ENCODE assay signal across 8 mouse cellular contexts in genomic region chr15:94214440-94214839, GRCm38 (mm10).
A peak's percentile ranks its signal among the peaks of the same experiment; 100 is the strongest.
DNase-seq lines count a peak whose midpoint lies in the region; ATAC-seq and TF ChIP-seq lines count a peak whose summit lies in the region.
"Had no signal": no experiment of that assay in that cellular context is flagged by ENCODE, and none has a peak within 500 bp of the region (broad histone marks: within the 10 kb centered on the region; RNA-seq: fewer than 3 reads in every experiment).

No protein-coding gene starts in this region.

- peak; percentile 69 for DNase-seq in lung, embryonic 14.5 days
- DNase-seq in lung, adult 18-20 months = no peak
- peak; percentile 84 for DNase-seq in embryo, embryonic 11 days
- peak; percentile 73 for DNase-seq in thymus, postnatal 14 days
- DNase-seq in adrenal gland, postnatal 14 days = no peak
- no peak for DNase-seq in B cell, adult 2 months

- no peak overlapping the region for H3K27ac ChIP-seq in lung, embryonic 14.5 days (ENCODE audit: low read depth)
- H3K27ac ChIP-seq in intestine, embryonic 16.5 days (ENCODE audit: low read length) = no peak overlapping the region
- H3K27ac ChIP-seq: liver, embryonic 14.5 days had no signal

- H3K4me1 ChIP-seq in lung, embryonic 14.5 days (ENCODE audit: insufficient read depth) = peaks cover 3% of the 10 kb centered on the region; the same call in 1 of the 2 replicates
- H3K4me1 ChIP-seq in intestine, embryonic 16.5 days (ENCODE audit: control insufficient read depth, insufficient read depth, low read length) = peaks cover 7% of the 10 kb centered on the region; the same call in 1 of the 2 replicates

- TF ChIP-seq CTCF in lung, embryonic 14.5 days (IDR thresholded peaks at IDR 0.05; ENCODE audit: low read depth) = no peak

- H3K9ac ChIP-seq in lung, embryonic 14.5 days = no peak overlapping the region
- H3K9ac ChIP-seq in intestine, embryonic 16.5 days (ENCODE audit: low read depth, low read length) = no peak overlapping the region
- H3K9ac ChIP-seq: liver, embryonic 14.5 days had no signal

- 15% methylated on average over 9 of the region's 9 CpGs for WGBS in lung, embryonic 14.5 days
- 21% methylated on average over 9 of the region's 9 CpGs for WGBS in intestine, embryonic 16.5 days

- H3K4me3 ChIP-seq in lung, embryonic 14.5 days (ENCODE audit: low read depth, low read length) = no peak overlapping the region
- no peak overlapping the region for H3K4me3 ChIP-seq in intestine, embryonic 16.5 days (ENCODE audit: low read length)

- peak; percentile 80 for ATAC-seq in lung, embryonic 14.5 days (ENCODE audit: insufficient read depth)
- ATAC-seq in intestine, embryonic 16.5 days = peak; percentile 36; the same call in 1 of the 2 replicates

- H3K4me2 ChIP-seq in lung, embryonic 14.5 days = no peak overlapping the region
- no peak overlapping the region for H3K4me2 ChIP-seq in intestine, embryonic 16.5 days (ENCODE audit: low read depth, low read length)

- no peaks in the 10 kb centered on the region for H3K27me3 ChIP-seq in lung, embryonic 14.5 days (ENCODE audit: insufficient read depth, low read length)
- no peaks in the 10 kb centered on the region for H3K27me3 ChIP-seq in intestine, embryonic 16.5 days (replicated peaks; ENCODE audit: control insufficient read depth, insufficient read depth, low read length)

- H3K36me3 ChIP-seq in lung, embryonic 14.5 days (ENCODE audit: insufficient read depth) = no peaks in the 10 kb centered on the region
- H3K36me3 ChIP-seq in intestine, embryonic 16.5 days (ENCODE audit: control insufficient read depth, insufficient read depth, low read length) = no peaks in the 10 kb centered on the region

- no peaks in the 10 kb centered on the region for H3K9me3 ChIP-seq in lung, embryonic 14.5 days (ENCODE audit: low read depth, low read length)
- no peaks in the 10 kb centered on the region for H3K9me3 ChIP-seq in intestine, embryonic 16.5 days (ENCODE audit: control insufficient read depth, low read length)

Comparison
In these comparisons a context has a peak if more than half of its experiments do, and no peak if none do; other contexts are left out.
1. DNase-seq: peak in lung, embryonic 14.5 days (single experiment), embryo, embryonic 11 days (single experiment) and thymus, postnatal 14 days (single experiment); none in lung, adult 18-20 months (0 of 2), adrenal gland, postnatal 14 days (single experiment) and B cell, adult 2 months (0 of 2).